Mouse (Mus musculus) erythroblast, embryonic 14.5 days (primary cell): ENCODE results near the gene Cops4.

Experiments used
- GATA1 ChIP-seq: IDR thresholded peaks from 2 replicates; pipeline ENCODE4 v1.6.1; 2012; ENCODE audit warnings: low read length, inconsistent platforms, mixed read lengths
- TAL1 ChIP-seq: IDR thresholded peaks from 3 replicates; pipeline ENCODE4 v1.6.1; 2012; ENCODE audit warnings: low read length, inconsistent platforms, mixed read lengths

GRCm38 (mm10) chr5:100526164-100526563 is 8.1 kb downstream of the Cops4 start:
- no peak for TF ChIP-seq GATA1
- no peak for TF ChIP-seq TAL1
